Mouse (Mus musculus) CH12.LX (cell line): ENCODE measurements at regions not wholly inside any gene's neighbourhood (a gene's known extent, or its start where the extent isn't known, plus 50 kb on each side); places are given as distances from the start of the nearest gene placed in this dataset.
A peak's percentile ranks its signal among the peaks of the same experiment; 100 is the strongest.

Experiments
- DNase-seq: peaks from one replicate; pipeline ENCODE4 v3.0.0-alpha.2; 2013; ENCODE audit errors: extremely low read depth
- H3K27ac ChIP-seq: 2 replicates; pipeline ENCODE4 v1.5.1; 2012; ENCODE audit warnings: low read depth, mild to moderate bottlenecking, control low read depth, moderate library complexity; ENCODE audit not compliant: insufficient read depth
- H3K27me3 ChIP-seq: replicated peaks from 2 replicates; pipeline ENCODE3; 2012; ENCODE audit warnings: inconsistent platforms
- H3K36me3 ChIP-seq, 2 experiments: replicated peaks in 1 of 2; 2 replicates each; pipeline versions ENCODE3 to v1.6.1; 2012; ENCODE audit warnings: inconsistent platforms in 1 of 2, low read length in 1 of 2, mild to moderate bottlenecking in 1 of 2, mixed read lengths in 1 of 2, moderate library complexity in 1 of 2; ENCODE audit not compliant: control insufficient read depth in 1 of 2, insufficient read depth in 1 of 2
- H3K4me1 ChIP-seq, 2 experiments: 2 replicates each; pipeline ENCODE4 v1.6.1; 2012; ENCODE audit warnings: inconsistent platforms in 1 of 2, moderate library complexity in 1 of 2; ENCODE audit not compliant: insufficient read depth in 2 of 2, control insufficient read depth in 1 of 2
- H3K4me2 ChIP-seq: 2 replicates; pipeline ENCODE4 v1.6.1; 2012; ENCODE audit warnings: low read depth, mild to moderate bottlenecking, control low read depth; ENCODE audit not compliant: poor library complexity, insufficient read depth, severe bottlenecking
- H3K4me3 ChIP-seq, 3 experiments: fragments of 150-350 bp in 1 of 3; sonication (generic) in 1 of 3; replicated peaks in 1 of 3; 2 replicates each; pipeline versions ENCODE3 to v1.5.1; 2011 to 2012; ENCODE audit warnings: low read depth in 2 of 3, low read length in 2 of 3, mild to moderate bottlenecking in 2 of 3, moderate library complexity in 2 of 3, control low read depth in 1 of 3, improper control_type of control experiment in 1 of 3, inconsistent platforms in 1 of 3, mixed read lengths in 1 of 3; ENCODE audit not compliant: poor library complexity in 1 of 3
- H3K79me2 ChIP-seq: replicated peaks from 2 replicates; pipeline ENCODE4 v1.6.1; 2012; ENCODE audit warnings: mild to moderate bottlenecking, moderate library complexity; ENCODE audit not compliant: control insufficient read depth, poor library complexity, insufficient read depth, severe bottlenecking; ENCODE audit errors: extremely low read depth
- H3K9ac ChIP-seq: 2 replicates; pipeline ENCODE4 v1.6.1; 2012; ENCODE audit warnings: low read depth, mild to moderate bottlenecking, control low read depth, moderate library complexity; ENCODE audit not compliant: insufficient read depth
- H3K9me3 ChIP-seq: replicated peaks from 2 replicates; pipeline ENCODE3; 2012; ENCODE audit warnings: low read length, inconsistent platforms, mixed read lengths
- EP300 ChIP-seq: IDR thresholded peaks from 2 replicates; pipeline ENCODE4 v1.6.1; 2011; ENCODE audit warnings: low read length, improper control_type of control experiment
- IRF4 ChIP-seq: IDR thresholded peaks from 2 replicates; pipeline ENCODE4 v1.6.1; 2014; ENCODE audit warnings: low read depth, mild to moderate bottlenecking, inconsistent platforms, low read length, improper control_type of control experiment
- POLR2AphosphoS2 ChIP-seq: IDR thresholded peaks from 2 replicates; pipeline ENCODE4 v1.6.1; 2011; ENCODE audit warnings: low read depth, low read length, improper control_type of control experiment
- ZKSCAN1 ChIP-seq: IDR thresholded peaks from 2 replicates; pipeline ENCODE4 v1.6.1; 2012; ENCODE audit warnings: low read depth, inconsistent platforms, low read length, improper control_type of control experiment, borderline replicate concordance
- dilution Hi-C: fragments of 300-500 bp; cut with MboI; formaldehyde crosslinking; loops from 2 replicates; pipeline ENCODE4 v1.14.3; 2020; ENCODE audit warnings: low sequenced_read_pairs; ENCODE audit not compliant: extremely low pct_unique_long_range_greater_than_20kb, extremely low pct_ligation_motif_present
- in situ Hi-C: fragments of 300-500 bp; cut with MboI; formaldehyde crosslinking; loops from 3 replicates; pipeline ENCODE4 v1.14.3; 2019; ENCODE audit warnings: low sequenced_read_pairs, low pct_ligation_motif_present, low pct_unique_long_range_greater_than_20kb, mixed read lengths

DNA sequence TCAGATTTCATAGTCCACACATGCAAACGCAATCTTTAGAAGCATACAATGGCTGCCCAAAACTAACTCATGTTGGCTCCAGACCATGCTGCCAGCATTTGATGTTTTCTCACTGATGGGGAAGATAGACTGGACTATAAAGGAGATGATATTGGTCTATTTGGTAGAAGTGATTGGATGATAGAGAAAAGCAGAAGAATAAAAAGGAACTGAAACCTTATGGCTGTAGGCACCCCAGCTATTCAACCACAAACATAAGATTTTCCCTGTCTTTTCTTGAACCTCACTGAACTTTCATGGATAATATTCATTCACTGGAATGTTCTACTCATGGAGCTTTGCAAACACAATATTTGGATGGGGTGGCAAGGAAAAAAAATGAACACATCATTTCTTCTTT lies 65.7 kb upstream of the Irak1bp1 start:
- Histone ChIP-seq H3K4me3 (no peak overlapping the region), H3K27me3 (no peaks in the 10 kb centered on the region), H3K4me2 (no peak overlapping the region), H3K4me1 (peaks cover 0 to 7% of the 10 kb centered on the region in 2 experiments; a peak in 1 of 4 replicates), H3K9me3 (no peaks in the 10 kb centered on the region), H3K79me2 (no peaks in the 10 kb centered on the region), H3K9ac (no peak overlapping the region), H3K36me3 (no peaks in the 10 kb centered on the region), H3K27ac (no peak overlapping the region)
- in situ Hi-C loops, result no loop called here
- no peak for DNase-seq
- dilution Hi-C loops, result no loop called here
- TF ChIP-seq EP300 (peak; percentile 69), ZKSCAN1 (no peak), IRF4 (peak; percentile 17; the same call in 1 of the 2 replicates), POLR2AphosphoS2 (no peak)
